Mouse (Mus musculus) kidney, adult 2 months (tissue): ENCODE data around the gene Ccr7.

Source experiments
- CTCF ChIP-seq: fragments of 200-500 bp; conservative IDR thresholded peaks from 2 replicates; pipeline ENCODE4 v1.5.1; 2011; ENCODE audit warnings: low read depth, mild to moderate bottlenecking, control low read depth, low read length, moderate library complexity, mixed read lengths; ENCODE audit not compliant: insufficient read depth, insufficient read length
- POLR2A ChIP-seq: fragments of 200-500 bp; IDR thresholded peaks from one replicate; pipeline ENCODE4 v1.6.1; 2011; ENCODE audit warnings: low read depth, low read length, control low read depth

GRCm38 (mm10) chr11:99169438-99169837, 14.6 kb upstream of the Ccr7 start:
- TF ChIP-seq POLR2A (no peak), CTCF (no peak)
